Mouse (Mus musculus) MEL (cell line): ENCODE measurements around the gene Gabrb3.

Source experiments
- MAX ChIP-seq: IDR thresholded peaks from 2 replicates; pipeline ENCODE4 v1.6.1; 2011; ENCODE audit warnings: low read length, improper control_type of control experiment
- MAZ ChIP-seq: IDR thresholded peaks from 2 replicates; pipeline ENCODE4 v1.6.1; 2012; ENCODE audit warnings: low read depth, mild to moderate bottlenecking, inconsistent platforms, low read length, improper control_type of control experiment
- POLR2A ChIP-seq, 2 experiments: IDR thresholded peaks; 2 replicates each; pipeline ENCODE4 v1.6.1; 2011 to 2012; ENCODE audit warnings: low read length in 2 of 2, mild to moderate bottlenecking in 2 of 2, control low read depth in 1 of 2, improper control_type of control experiment in 1 of 2, low read depth in 1 of 2, moderate library complexity in 1 of 2; ENCODE audit not compliant: control insufficient read depth in 1 of 2, insufficient read depth in 1 of 2, poor library complexity in 1 of 2
- TBP ChIP-seq: IDR thresholded peaks from 2 replicates; pipeline ENCODE4 v1.8.0; 2011; ENCODE audit warnings: low read depth, low read length, improper control_type of control experiment

- TF ChIP-seq POLR2A (IDR thresholded peaks at IDR 0.05; ENCODE audit: control insufficient read depth in 1 of 2, insufficient read depth in 1 of 2, low read depth in 1 of 2, low read length in 2 of 2, poor library complexity in 1 of 2), result no peak
- no peak for TF ChIP-seq MAZ
- TF ChIP-seq TBP, result no peak
- no peak for TF ChIP-seq MAX
Observed at GRCm38 (mm10) chr7:57421044-57421443, 1.6 kb downstream of the Gabrb3 start.
